Mouse (Mus musculus): Measurements from ENCODE around the gene Cort. TPM values are rescaled to one million over a fixed set of nuclear protein-coding genes. Genes with fewer than 3 reads are reported as not detected.

The Cort gene
- polyA plus RNA-seq, 1 experiment, result 0.91 TPM

GRCm38 (mm10) chr4:149133395-149133794 lies 6.8 kb upstream of the Cort start:
- no peaks in the 10 kb centered on the region for H3K4me1 ChIP-seq (ENCODE audit: control insufficient read depth, insufficient read depth, low read length)
- H3K27me3 ChIP-seq (ENCODE audit: control insufficient read depth, insufficient read depth, low read length, poor library complexity, severe bottlenecking), result no peaks in the 10 kb centered on the region
- H3K9ac ChIP-seq (ENCODE audit: low read depth, poor library complexity, severe bottlenecking), result no peak overlapping the region
- H3K4me3 ChIP-seq (ENCODE audit: low read depth, low read length), result no peak overlapping the region
- no peak overlapping the region for H3K27ac ChIP-seq (ENCODE audit: insufficient read depth, low read length)
- TF ChIP-seq EP300 (IDR thresholded peaks at IDR 0.05; ENCODE audit: insufficient read depth, low read depth, low read length) (no peak), POLR2A (IDR thresholded peaks at IDR 0.05; ENCODE audit: insufficient read depth, low read length) (no peak), CTCF (IDR thresholded peaks at IDR 0.05; ENCODE audit: low read depth, low read length) (no peak)
- H3K9me3 ChIP-seq (replicated peaks; ENCODE audit: control insufficient read depth, insufficient read depth, low read length, poor library complexity, severe bottlenecking), result no peaks in the 10 kb centered on the region
- H3K36me3 ChIP-seq (ENCODE audit: control insufficient read depth, insufficient read depth, low read length, poor library complexity, severe bottlenecking), result peaks cover 9% of the 10 kb centered on the region; the same call in 1 of the 2 replicates

GRCm38 (mm10) chr4:149131789-149132565 lies 5.4 kb upstream of the Cort start:
- Histone ChIP-seq H3K36me3 (ENCODE audit: control insufficient read depth, insufficient read depth, low read length, poor library complexity, severe bottlenecking) (peaks cover 11% of the 10 kb centered on the region; the same call in 1 of the 2 replicates), H3K27me3 (ENCODE audit: control insufficient read depth, insufficient read depth, low read length, poor library complexity, severe bottlenecking) (no peaks in the 10 kb centered on the region), H3K27ac (ENCODE audit: insufficient read depth, low read length) (no peak overlapping the region), H3K4me3 (ENCODE audit: low read depth, low read length) (no peak overlapping the region), H3K4me1 (ENCODE audit: control insufficient read depth, insufficient read depth, low read length) (no peaks in the 10 kb centered on the region), H3K9ac (ENCODE audit: low read depth, poor library complexity, severe bottlenecking) (no peak overlapping the region), H3K9me3 (replicated peaks; ENCODE audit: control insufficient read depth, insufficient read depth, low read length, poor library complexity, severe bottlenecking) (no peaks in the 10 kb centered on the region)
- no peak for TF ChIP-seq EP300 (IDR thresholded peaks at IDR 0.05; ENCODE audit: insufficient read depth, low read depth, low read length)
- TF ChIP-seq POLR2A (IDR thresholded peaks at IDR 0.05; ENCODE audit: insufficient read depth, low read length), result no peak
- TF ChIP-seq CTCF (IDR thresholded peaks at IDR 0.05; ENCODE audit: low read depth, low read length), result no peak

- Histone ChIP-seq H3K36me3 (ENCODE audit: control insufficient read depth, insufficient read depth, low read length, poor library complexity, severe bottlenecking) (peaks cover 11% of the 10 kb centered on the region; the same call in 1 of the 2 replicates), H3K4me3 (ENCODE audit: low read depth, low read length) (no peak overlapping the region), H3K27ac (ENCODE audit: insufficient read depth, low read length) (no peak overlapping the region), H3K9ac (ENCODE audit: low read depth, poor library complexity, severe bottlenecking) (no peak overlapping the region), H3K9me3 (replicated peaks; ENCODE audit: control insufficient read depth, insufficient read depth, low read length, poor library complexity, severe bottlenecking) (no peaks in the 10 kb centered on the region), H3K27me3 (ENCODE audit: control insufficient read depth, insufficient read depth, low read length, poor library complexity, severe bottlenecking) (no peaks in the 10 kb centered on the region), H3K4me1 (ENCODE audit: control insufficient read depth, insufficient read depth, low read length) (no peaks in the 10 kb centered on the region)
- TF ChIP-seq EP300 (IDR thresholded peaks at IDR 0.05; ENCODE audit: insufficient read depth, low read depth, low read length) (no peak), CTCF (IDR thresholded peaks at IDR 0.05; ENCODE audit: low read depth, low read length) (no peak), POLR2A (IDR thresholded peaks at IDR 0.05; ENCODE audit: insufficient read depth, low read length) (no peak)
These were observed 4.6 kb upstream of the Cort start for GRCm38 (mm10) chr4:149131021-149131752.

- no peak overlapping the region for H3K27ac ChIP-seq (ENCODE audit: insufficient read depth, low read length)
- peaks cover 11% of the 10 kb centered on the region; the same call in 1 of the 2 replicates for H3K36me3 ChIP-seq (ENCODE audit: control insufficient read depth, insufficient read depth, low read length, poor library complexity, severe bottlenecking)
- no peak overlapping the region for H3K9ac ChIP-seq (ENCODE audit: low read depth, poor library complexity, severe bottlenecking)
- no peaks in the 10 kb centered on the region for H3K9me3 ChIP-seq (replicated peaks; ENCODE audit: control insufficient read depth, insufficient read depth, low read length, poor library complexity, severe bottlenecking)
- no peak overlapping the region for H3K4me3 ChIP-seq (ENCODE audit: low read depth, low read length)
- no peak for TF ChIP-seq EP300 (IDR thresholded peaks at IDR 0.05; ENCODE audit: insufficient read depth, low read depth, low read length)
- no peak for TF ChIP-seq POLR2A (IDR thresholded peaks at IDR 0.05; ENCODE audit: insufficient read depth, low read length)
- no peak for TF ChIP-seq CTCF (IDR thresholded peaks at IDR 0.05; ENCODE audit: low read depth, low read length)
- H3K4me1 ChIP-seq (ENCODE audit: control insufficient read depth, insufficient read depth, low read length), result no peaks in the 10 kb centered on the region
- H3K27me3 ChIP-seq (ENCODE audit: control insufficient read depth, insufficient read depth, low read length, poor library complexity, severe bottlenecking), result no peaks in the 10 kb centered on the region
These were observed 1.9 kb upstream of the Cort start for GRCm38 (mm10) chr4:149128467-149128866.

- H3K36me3 ChIP-seq (ENCODE audit: control insufficient read depth, insufficient read depth, low read length, poor library complexity, severe bottlenecking), result peaks cover 7% of the 10 kb centered on the region; the same call in 1 of the 2 replicates
- H3K4me1 ChIP-seq (ENCODE audit: control insufficient read depth, insufficient read depth, low read length), result no peaks in the 10 kb centered on the region
- no peaks in the 10 kb centered on the region for H3K9me3 ChIP-seq (replicated peaks; ENCODE audit: control insufficient read depth, insufficient read depth, low read length, poor library complexity, severe bottlenecking)
- H3K27me3 ChIP-seq (ENCODE audit: control insufficient read depth, insufficient read depth, low read length, poor library complexity, severe bottlenecking), result no peaks in the 10 kb centered on the region
- H3K27ac ChIP-seq (ENCODE audit: insufficient read depth, low read length), result no peak overlapping the region
- no peak overlapping the region for H3K9ac ChIP-seq (ENCODE audit: low read depth, poor library complexity, severe bottlenecking)
- H3K4me3 ChIP-seq (ENCODE audit: low read depth, low read length), result no peak overlapping the region
- TF ChIP-seq CTCF (IDR thresholded peaks at IDR 0.05; ENCODE audit: low read depth, low read length), result no peak
- no peak for TF ChIP-seq POLR2A (IDR thresholded peaks at IDR 0.05; ENCODE audit: insufficient read depth, low read length)
- TF ChIP-seq EP300 (IDR thresholded peaks at IDR 0.05; ENCODE audit: insufficient read depth, low read depth, low read length), result no peak
These were observed 451 bp downstream of the Cort start for GRCm38 (mm10) chr4:149126115-149126509.

Measured in ES-Bruce4 (cell line).